Mouse (Mus musculus) forebrain, embryonic 13.5 days (tissue): ENCODE results near the gene Col12a1. TPM values are rescaled to one million over a fixed set of nuclear protein-coding genes. Genes with fewer than 3 reads are reported as not detected.

Experiments
- ATAC-seq: fragments of 200-750 bp; cut with Nextera tagmentation; 2 replicates; pipeline ENCODE4 v1.8.0; 2017
- H3K27ac ChIP-seq: fragments of 300-500 bp; sonication (generic); 2 replicates; pipeline ENCODE4 v1.5.1; 2015; ENCODE audit warnings: inconsistent platforms, mild to moderate bottlenecking, moderate library complexity
- H3K27me3 ChIP-seq: fragments of 300-500 bp; sonication (generic); 2 replicates; pipeline ENCODE4 v1.6.1; 2015; ENCODE audit warnings: mild to moderate bottlenecking, inconsistent platforms
- H3K36me3 ChIP-seq: fragments of 300-500 bp; sonication (generic); 2 replicates; pipeline ENCODE4 v1.6.1; 2015; ENCODE audit warnings: mild to moderate bottlenecking, inconsistent platforms; ENCODE audit not compliant: poor library complexity, severe bottlenecking
- H3K4me1 ChIP-seq: fragments of 300-500 bp; sonication (generic); 2 replicates; pipeline ENCODE4 v1.6.1; 2015; ENCODE audit warnings: inconsistent platforms
- H3K4me2 ChIP-seq: fragments of 300-500 bp; sonication (generic); 2 replicates; pipeline ENCODE4 v1.6.1; 2015; ENCODE audit warnings: inconsistent platforms, mild to moderate bottlenecking, moderate library complexity
- H3K4me3 ChIP-seq: fragments of 300-500 bp; sonication (generic); 2 replicates; pipeline ENCODE4 v1.5.1; 2015; ENCODE audit warnings: mild to moderate bottlenecking, inconsistent platforms
- H3K9ac ChIP-seq: fragments of 300-500 bp; sonication (generic); 2 replicates; pipeline ENCODE4 v1.6.1; 2015; ENCODE audit warnings: mild to moderate bottlenecking, inconsistent platforms
- H3K9me3 ChIP-seq: fragments of 300-500 bp; sonication (generic); replicated peaks from 2 replicates; pipeline ENCODE4 v1.6.1; 2016; ENCODE audit warnings: inconsistent platforms
- WGBS: fragments of 180-500 bp; shearing (Covaris S2); methylation state at CpG from one replicate; pipeline ENCODE4 v1.1.7; 2015; 5-methylcytosine and 5-hydroxymethylcytosine counted together
- polyA plus RNA-seq: library from polyadenylated mRNA; unstranded; fragments of >200 nt; fragmentation: Nextera tagmentation; extraction: Ambion mirVana; gene quantifications from 2 replicates; pipeline ENCODE4 v1.2.1, GENCODE M21; 2015

The Col12a1 gene
- polyA plus RNA-seq, 1 experiment from 2014 or later = 2.5 TPM

GRCm38 (mm10) chr9:79723090-79723489, 4.5 kb upstream of the Col12a1 start:
- H3K27me3 ChIP-seq = peaks cover 40% of the 10 kb centered on the region
- no peak overlapping the region for H3K27ac ChIP-seq
- peaks cover 16% of the 10 kb centered on the region for H3K4me1 ChIP-seq
- H3K4me3 ChIP-seq = no peak overlapping the region
- no peak overlapping the region for H3K4me2 ChIP-seq
- H3K36me3 ChIP-seq = no peaks in the 10 kb centered on the region
- no peaks in the 10 kb centered on the region for H3K9me3 ChIP-seq
- no peak for ATAC-seq
- WGBS = 35% methylated on average over 5 of the region's 5 CpGs
- no peak overlapping the region for H3K9ac ChIP-seq

GRCm38 (mm10) chr9:79721056-79721455, 2.4 kb upstream of the Col12a1 start:
- no peak overlapping the region for H3K9ac ChIP-seq
- 11% methylated on average over 9 of the region's 9 CpGs for WGBS

GRCm38 (mm10) chr9:79720143-79720542, 1.5 kb upstream of the Col12a1 start:
- Histone ChIP-seq H3K9me3 (no peaks in the 10 kb centered on the region), H3K36me3 (no peaks in the 10 kb centered on the region), H3K4me3 (no peak overlapping the region)

More at GRCm38 (mm10) chr9:79721056-79721455, 2.4 kb upstream of the Col12a1 start:
- Histone ChIP-seq H3K36me3 (no peaks in the 10 kb centered on the region), H3K27ac (no peak overlapping the region), H3K4me1 (peaks cover 28% of the 10 kb centered on the region), H3K27me3 (peaks cover 50% of the 10 kb centered on the region), H3K4me2 (no peak overlapping the region), H3K9me3 (no peaks in the 10 kb centered on the region), H3K4me3 (no peak overlapping the region)
- no peak; the same call in 1 of the 2 replicates for ATAC-seq

GRCm38 (mm10) chr9:79719451-79719850, 820 bp upstream of the Col12a1 start:
- Histone ChIP-seq H3K9me3 (no peaks in the 10 kb centered on the region), H3K9ac (peak overlapping the region; percentile 70; the same call in 1 of the 2 replicates), H3K27ac (no peak overlapping the region), H3K27me3 (peaks cover 57% of the 10 kb centered on the region), H3K36me3 (no peaks in the 10 kb centered on the region), H3K4me3 (peak overlapping the region; percentile 52), H3K4me1 (peaks cover 33% of the 10 kb centered on the region), H3K4me2 (peak overlapping the region; percentile 95)
- 1% methylated on average over 28 of the region's 28 CpGs for WGBS
- no peak for ATAC-seq

More at GRCm38 (mm10) chr9:79720143-79720542, 1.5 kb upstream of the Col12a1 start:
- Histone ChIP-seq H3K4me1 (peaks cover 28% of the 10 kb centered on the region), H3K4me2 (peak overlapping the region; percentile 95; the same call in 1 of the 2 replicates), H3K27me3 (peaks cover 54% of the 10 kb centered on the region), H3K27ac (no peak overlapping the region), H3K9ac (no peak overlapping the region)
- ATAC-seq = no peak
- WGBS = 28% methylated on average over 9 of the region's 9 CpGs

- Histone ChIP-seq H3K4me1 (peaks cover 36% of the 10 kb centered on the region), H3K36me3 (no peaks in the 10 kb centered on the region), H3K9ac (peak overlapping the region; percentile 70), H3K27ac (no peak overlapping the region), H3K9me3 (no peaks in the 10 kb centered on the region), H3K27me3 (peaks cover 57% of the 10 kb centered on the region), H3K4me3 (peak overlapping the region; percentile 52), H3K4me2 (peak overlapping the region; percentile 95)
- under 1% methylated on average over 22 of the region's 22 CpGs for WGBS
- ATAC-seq = 0 out of 2 replicates have a peak, but pooled peaks have one; percentile 0
These were observed 675 bp downstream of the Col12a1 start for GRCm38 (mm10) chr9:79717836-79718475.

GRCm38 (mm10) chr9:79716909-79717835, 1.5 kb downstream of the Col12a1 start:
- H3K27me3 ChIP-seq = peaks cover 56% of the 10 kb centered on the region

GRCm38 (mm10) chr9:79716496-79716895, 2.1 kb downstream of the Col12a1 start:
- H3K4me1 ChIP-seq = peaks cover 36% of the 10 kb centered on the region
- H3K9ac ChIP-seq = no peak overlapping the region
- H3K27me3 ChIP-seq = peaks cover 49% of the 10 kb centered on the region
- WGBS = 29% methylated on average over 5 of the region's 5 CpGs
- no peak for ATAC-seq
- no peaks in the 10 kb centered on the region for H3K36me3 ChIP-seq
- H3K9me3 ChIP-seq = no peaks in the 10 kb centered on the region
- H3K4me3 ChIP-seq = no peak overlapping the region
- H3K27ac ChIP-seq = no peak overlapping the region
- H3K4me2 ChIP-seq = peak overlapping the region; percentile 95

More at GRCm38 (mm10) chr9:79716909-79717835, 1.5 kb downstream of the Col12a1 start:
- 7% methylated on average over 23 of the region's 23 CpGs for WGBS
- peaks cover 36% of the 10 kb centered on the region for H3K4me1 ChIP-seq
- no peak overlapping the region for H3K27ac ChIP-seq
- H3K9ac ChIP-seq = no peak overlapping the region
- peak; percentile 24 for ATAC-seq
- H3K36me3 ChIP-seq = no peaks in the 10 kb centered on the region
- peak overlapping the region; percentile 52 for H3K4me3 ChIP-seq
- no peaks in the 10 kb centered on the region for H3K9me3 ChIP-seq
- peak overlapping the region; percentile 95 for H3K4me2 ChIP-seq

- Histone ChIP-seq H3K9ac (0 out of 2 replicates have a peak overlapping the region, but pooled peaks have one; percentile 1), H3K4me2 (peak overlapping the region; percentile 53), H3K9me3 (no peaks in the 10 kb centered on the region), H3K4me1 (peaks cover 29% of the 10 kb centered on the region), H3K27ac (no peak overlapping the region), H3K36me3 (no peaks in the 10 kb centered on the region), H3K4me3 (peak overlapping the region; percentile 23), H3K27me3 (peaks cover 32% of the 10 kb centered on the region)
- WGBS = 4% methylated on average over 16 of the region's 16 CpGs
- peak; percentile 73 for ATAC-seq
These were observed 4.1 kb downstream of the Col12a1 start for GRCm38 (mm10) chr9:79714471-79715045.

- 46% methylated on average over 11 of the region's 11 CpGs for WGBS
- Histone ChIP-seq H3K9me3 (no peaks in the 10 kb centered on the region), H3K36me3 (no peaks in the 10 kb centered on the region), H3K4me3 (no peak overlapping the region), H3K4me2 (no peak overlapping the region), H3K27ac (no peak overlapping the region), H3K9ac (no peak overlapping the region), H3K27me3 (no peaks in the 10 kb centered on the region), H3K4me1 (peaks cover 8% of the 10 kb centered on the region)
- ATAC-seq = peak; percentile 70; the same call in 1 of the 2 replicates
These were observed 28.7 kb downstream of the Col12a1 start for GRCm38 (mm10) chr9:79689771-79690535.

- 86% methylated on average over 7 of the region's 7 CpGs for WGBS
- Histone ChIP-seq H3K4me1 (peaks cover 8% of the 10 kb centered on the region), H3K9me3 (no peaks in the 10 kb centered on the region), H3K27ac (no peak overlapping the region), H3K27me3 (no peaks in the 10 kb centered on the region), H3K4me3 (no peak overlapping the region), H3K9ac (no peak overlapping the region), H3K36me3 (no peaks in the 10 kb centered on the region), H3K4me2 (no peak overlapping the region)
- ATAC-seq = no peak
These were observed 29.3 kb downstream of the Col12a1 start for GRCm38 (mm10) chr9:79689342-79689741.

GRCm38 (mm10) chr9:79687227-79687626, 31.4 kb downstream of the Col12a1 start:
- 80% methylated on average over 3 of the region's 3 CpGs for WGBS
- no peaks in the 10 kb centered on the region for H3K36me3 ChIP-seq
- H3K9ac ChIP-seq = no peak overlapping the region
- no peak overlapping the region for H3K27ac ChIP-seq
- no peak overlapping the region for H3K4me2 ChIP-seq
- H3K9me3 ChIP-seq = no peaks in the 10 kb centered on the region
- no peak overlapping the region for H3K4me3 ChIP-seq
- H3K27me3 ChIP-seq = no peaks in the 10 kb centered on the region
- H3K4me1 ChIP-seq = peaks cover 8% of the 10 kb centered on the region
- ATAC-seq = no peak
